Mouse (Mus musculus) limb, embryonic 11.5 days (tissue): Measurements from ENCODE around the gene Angptl2. TPM values are rescaled to one million over a fixed set of nuclear protein-coding genes. Genes with fewer than 3 reads are reported as not detected.
A peak's percentile ranks its signal among the peaks of the same experiment; 100 is the strongest.

ENCODE experiments used
- ATAC-seq: fragments of 200-750 bp; cut with Nextera tagmentation; 2 replicates; pipeline ENCODE4 v1.8.0; 2017; ENCODE audit warnings: low read depth; ENCODE audit not compliant: insufficient number of reproducible peaks, low FRiP score, low TSS enrichment
- DNase-seq: peaks from one replicate; pipeline ENCODE4 v3.0.0-alpha.2; 2015; ENCODE audit warnings: low spot score
- H3K27ac ChIP-seq: fragments of 300-500 bp; sonication (generic); replicated peaks from 2 replicates; pipeline ENCODE4 v1.5.1; 2014; ENCODE audit warnings: low read depth, mild to moderate bottlenecking, low read length
- H3K27me3 ChIP-seq: fragments of 300-500 bp; sonication (generic); 2 replicates; pipeline ENCODE4 v1.6.1; 2014; ENCODE audit warnings: mild to moderate bottlenecking, low read length, mixed read lengths; ENCODE audit not compliant: control insufficient read depth, insufficient read depth
- H3K36me3 ChIP-seq: fragments of 300-500 bp; sonication (generic); 2 replicates; pipeline ENCODE4 v1.6.1; 2014; ENCODE audit warnings: mild to moderate bottlenecking, low read length, moderate library complexity, mixed read lengths; ENCODE audit not compliant: control insufficient read depth, insufficient read depth
- H3K4me1 ChIP-seq: fragments of 300-500 bp; sonication (generic); 2 replicates; pipeline ENCODE4 v1.6.1; 2014; ENCODE audit warnings: low read length, mixed read lengths; ENCODE audit not compliant: control insufficient read depth, insufficient read depth
- H3K4me2 ChIP-seq: fragments of 300-500 bp; sonication (generic); 2 replicates; pipeline ENCODE4 v1.6.1; 2014; ENCODE audit warnings: low read depth, mild to moderate bottlenecking, moderate library complexity; ENCODE audit not compliant: severe bottlenecking
- H3K4me3 ChIP-seq: fragments of 300-500 bp; sonication (generic); 2 replicates; pipeline ENCODE4 v1.5.1; 2014; ENCODE audit warnings: low read depth, low read length
- H3K9ac ChIP-seq: fragments of 300-500 bp; sonication (generic); 2 replicates; pipeline ENCODE4 v1.6.1; 2014; ENCODE audit warnings: mild to moderate bottlenecking, low read length
- H3K9me3 ChIP-seq: fragments of 300-500 bp; sonication (generic); 2 replicates; pipeline ENCODE4 v1.6.1; 2016; ENCODE audit warnings: low read length; ENCODE audit not compliant: control insufficient read depth
- WGBS: fragments of 180-500 bp; shearing (Covaris S2); extraction: QIAGEN DNeasy Blood & Tissue Kit; methylation state at CpG from one replicate; pipeline ENCODE4 v1.1.7; 2014; 5-methylcytosine and 5-hydroxymethylcytosine counted together
- polyA plus RNA-seq: library from polyadenylated mRNA; unstranded; fragments of >200 nt; fragmentation: Nextera tagmentation; extraction: Ambion mirVana; gene quantifications from 2 replicates; pipeline ENCODE4 v1.2.1, GENCODE M21; 2014

The Angptl2 gene
- polyA plus RNA-seq, 1 experiment from 2014 or later, result 48.8 TPM

- H3K4me1 ChIP-seq, result no peaks in the 10 kb centered on the region
- H3K4me2 ChIP-seq, result no peak overlapping the region
- ATAC-seq (no peak), DNase-seq (no peak)
- no peak overlapping the region for H3K4me3 ChIP-seq
- WGBS, result 93% methylated on average over 12 of the region's 12 CpGs
- no peak overlapping the region for H3K9ac ChIP-seq
- H3K36me3 ChIP-seq, result no peaks in the 10 kb centered on the region
- H3K9me3 ChIP-seq, result no peaks in the 10 kb centered on the region
- no peak overlapping the region for H3K27ac ChIP-seq
- H3K27me3 ChIP-seq, result no peaks in the 10 kb centered on the region
Observed at GRCm38 (mm10) chr2:33274719-33275490, 59.0 kb downstream of the Angptl2 start.

- Histone ChIP-seq H3K9ac (no peak overlapping the region), H3K4me1 (no peaks in the 10 kb centered on the region), H3K36me3 (no peaks in the 10 kb centered on the region), H3K9me3 (no peaks in the 10 kb centered on the region), H3K4me2 (no peak overlapping the region), H3K27me3 (no peaks in the 10 kb centered on the region), H3K4me3 (no peak overlapping the region), H3K27ac (no peak overlapping the region)
- 94% methylated on average over 10 of the region's 10 CpGs for WGBS
- DNase-seq (no peak), ATAC-seq (no peak)
Observed at GRCm38 (mm10) chr2:33279758-33280157, 63.9 kb downstream of the Angptl2 start.

GRCm38 (mm10) chr2:33280525-33280924, 64.7 kb downstream of the Angptl2 start:
- WGBS, result 84% methylated on average over 2 of the region's 2 CpGs
- Histone ChIP-seq H3K36me3 (no peaks in the 10 kb centered on the region), H3K4me1 (no peaks in the 10 kb centered on the region), H3K9me3 (no peaks in the 10 kb centered on the region), H3K4me3 (no peak overlapping the region), H3K9ac (no peak overlapping the region), H3K27me3 (no peaks in the 10 kb centered on the region), H3K4me2 (no peak overlapping the region), H3K27ac (no peak overlapping the region)
- no peak for ATAC-seq
- DNase-seq, result no peak

- ATAC-seq (no peak), DNase-seq (no peak)
- Histone ChIP-seq H3K9ac (no peak overlapping the region), H3K27me3 (no peaks in the 10 kb centered on the region), H3K36me3 (no peaks in the 10 kb centered on the region), H3K27ac (no peak overlapping the region), H3K4me1 (no peaks in the 10 kb centered on the region), H3K4me2 (no peak overlapping the region), H3K4me3 (no peak overlapping the region), H3K9me3 (no peaks in the 10 kb centered on the region)
- 85% methylated on average over 5 of the region's 5 CpGs for WGBS
Observed at GRCm38 (mm10) chr2:33281807-33282206, 65.9 kb downstream of the Angptl2 start.

- H3K36me3 ChIP-seq, result no peaks in the 10 kb centered on the region
- no peaks in the 10 kb centered on the region for H3K9me3 ChIP-seq
- no peaks in the 10 kb centered on the region for H3K27me3 ChIP-seq
- no peak overlapping the region for H3K9ac ChIP-seq
- no peak for DNase-seq
- no peaks in the 10 kb centered on the region for H3K4me1 ChIP-seq
- H3K27ac ChIP-seq, result no peak overlapping the region
- ATAC-seq, result no peak
- H3K4me3 ChIP-seq, result no peak overlapping the region
- 85% methylated on average over 4 of the region's 4 CpGs for WGBS
- H3K4me2 ChIP-seq, result no peak overlapping the region
Observed at GRCm38 (mm10) chr2:33282877-33283276, 67.0 kb downstream of the Angptl2 start.

- Histone ChIP-seq H3K4me2 (no peak overlapping the region), H3K36me3 (no peaks in the 10 kb centered on the region), H3K4me1 (no peaks in the 10 kb centered on the region), H3K4me3 (no peak overlapping the region), H3K9me3 (no peaks in the 10 kb centered on the region), H3K27me3 (no peaks in the 10 kb centered on the region), H3K27ac (0 out of 2 replicates have a peak overlapping the region, but pooled peaks have one; percentile 45), H3K9ac (no peak overlapping the region)
- 66% methylated on average over 2 of the region's 2 CpGs for WGBS
- ATAC-seq (no peak), DNase-seq (no peak)
Observed at GRCm38 (mm10) chr2:33283674-33284073, 67.8 kb downstream of the Angptl2 start.

- Histone ChIP-seq H3K4me1 (no peaks in the 10 kb centered on the region), H3K4me3 (no peak overlapping the region), H3K27ac (no peak overlapping the region), H3K27me3 (no peaks in the 10 kb centered on the region), H3K4me2 (no peak overlapping the region), H3K9me3 (no peaks in the 10 kb centered on the region), H3K36me3 (no peaks in the 10 kb centered on the region), H3K9ac (no peak overlapping the region)
- DNase-seq, result no peak
- 89% methylated on average over 5 of the region's 5 CpGs for WGBS
- no peak for ATAC-seq
Observed at GRCm38 (mm10) chr2:33288837-33289236, 73.0 kb downstream of the Angptl2 start.

GRCm38 (mm10) chr2:33290491-33290890, 74.6 kb downstream of the Angptl2 start:
- Histone ChIP-seq H3K4me1 (no peaks in the 10 kb centered on the region), H3K27me3 (no peaks in the 10 kb centered on the region), H3K27ac (no peak overlapping the region), H3K9me3 (no peaks in the 10 kb centered on the region), H3K4me3 (no peak overlapping the region), H3K36me3 (no peaks in the 10 kb centered on the region), H3K9ac (no peak overlapping the region), H3K4me2 (no peak overlapping the region)
- no peak for ATAC-seq
- no peak for DNase-seq
- WGBS, result 91% methylated on average over 8 of the region's 8 CpGs

GRCm38 (mm10) chr2:33292057-33292456, 76.2 kb downstream of the Angptl2 start:
- H3K36me3 ChIP-seq, result no peaks in the 10 kb centered on the region
- H3K27ac ChIP-seq, result no peak overlapping the region
- H3K9me3 ChIP-seq, result no peaks in the 10 kb centered on the region
- DNase-seq (no peak), ATAC-seq (no peak)
- no peak overlapping the region for H3K4me2 ChIP-seq
- 83% methylated on average over 2 of the region's 2 CpGs for WGBS
- H3K4me1 ChIP-seq, result no peaks in the 10 kb centered on the region
- no peak overlapping the region for H3K4me3 ChIP-seq
- H3K9ac ChIP-seq, result no peak overlapping the region
- no peaks in the 10 kb centered on the region for H3K27me3 ChIP-seq
